Mouse (Mus musculus) CD4-positive naive resting alpha-beta T cell, adult 76 days (primary cell): ENCODE measurements around the gene Apex2. TPM values are rescaled to one million over a fixed set of nuclear protein-coding genes. Genes with fewer than 3 reads are reported as not detected.

Source experiments
- total RNA-seq: library from RNA; stranded (reverse); gene quantifications from one replicate; pipeline ENCODE4 v1.2.4, GENCODE M21; 2023

The Apex2 gene
- 17.6 TPM for total RNA-seq

DNA sequence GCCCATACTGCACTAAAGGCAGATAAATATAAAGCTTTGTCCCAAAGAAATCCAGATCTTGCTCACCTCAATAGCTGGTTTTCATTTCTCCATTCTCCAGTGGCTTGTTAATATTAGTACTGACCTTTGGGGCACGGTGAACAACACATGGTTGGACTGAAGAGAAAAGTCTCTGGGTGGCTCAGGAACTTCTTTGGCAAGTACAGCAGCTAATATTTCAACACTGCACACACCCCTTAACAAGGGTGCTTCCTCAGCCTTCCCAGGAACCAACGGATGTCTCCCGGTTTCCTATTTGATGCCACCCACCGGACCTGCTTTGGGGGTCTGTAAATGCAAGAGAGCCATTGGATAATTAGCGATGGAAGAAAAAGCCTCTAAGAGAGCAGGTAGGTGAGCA lies at the start of gene Apex2:
Apex2 (minus strand) TSS at position 173 of the 400 bp plus-strand sequence.

GRCm38 (mm10) chrX:150588023-150588764 lies 1.5 kb downstream of the Apex2 start, which contains the start of gene Pfkfb1:
TSS of gene Pfkfb1 (plus strand) at chrX:150588229.

DNA sequence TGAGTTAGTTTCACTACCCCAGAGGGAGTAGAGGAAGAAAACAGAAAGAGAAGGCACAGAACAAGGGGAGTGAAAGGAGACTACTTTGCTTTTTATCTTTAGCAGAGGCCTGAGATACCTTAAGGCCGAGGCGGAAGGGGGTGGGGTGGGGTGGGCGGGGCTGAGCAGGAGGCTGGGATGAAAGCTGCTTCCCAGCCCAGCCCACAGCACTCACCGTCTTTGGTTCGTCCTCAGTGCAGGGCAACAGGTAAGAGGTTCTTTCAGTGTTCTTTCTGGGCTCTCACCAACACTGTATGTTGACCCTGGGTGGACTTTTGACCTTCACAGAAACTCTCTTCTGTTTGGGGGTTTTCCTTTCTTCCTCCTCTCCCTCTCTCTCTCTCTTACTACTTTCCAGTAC lies 42.4 kb downstream of the Apex2 start, which contains the start of gene Alas2:
Alas2 (plus strand) TSS at position 137 of the 400 bp plus-strand sequence.

Other genes starting within 250 kb of the Apex2 start
- 10.2 TPM for gene Tmem29, start 130.7 kb downstream of the Apex2 start, total RNA-seq
- 44.4 TPM for gene Alas2, start 42.5 kb downstream of the Apex2 start, total RNA-seq
- gene Pfkfb1, start 1.6 kb downstream of the Apex2 start, total RNA-seq: 4.8 TPM
- gene Tro, start 67.7 kb upstream of the Apex2 start, total RNA-seq: not detected
- 1.1 TPM for gene Maged2, start 224.5 kb upstream of the Apex2 start, total RNA-seq